Mouse (Mus musculus) CH12.LX (cell line): ENCODE measurements at regions not wholly inside any gene's neighbourhood (a gene's known extent, or its start where the extent isn't known, plus 50 kb on each side); places are given as distances from the start of the nearest gene placed in this dataset.

Experiments
- CTCF ChIP-seq, 2 experiments: IDR thresholded peaks in 1 of 2; conservative IDR thresholded peaks in 1 of 2; 2 replicates each; pipeline ENCODE4 v1.5.1; 2011 to 2012; ENCODE audit warnings: low read depth in 2 of 2, low read length in 2 of 2, improper control_type of control experiment in 1 of 2, inconsistent platforms in 1 of 2, mild to moderate bottlenecking in 1 of 2, moderate library complexity in 1 of 2
- USF1 ChIP-seq: IDR thresholded peaks from 2 replicates; pipeline ENCODE4 v1.6.1; 2014; ENCODE audit warnings: low read depth, mild to moderate bottlenecking, inconsistent platforms, low read length, improper control_type of control experiment

GRCm38 (mm10) chr6:66399091-66399755 lies 136.0 kb upstream of the Mad2l1 start:
- TF ChIP-seq CTCF (conservative IDR thresholded peaks at IDR 0.05 in 1 of 2, IDR thresholded peaks at IDR 0.05 in 1 of 2; ENCODE audit: low read depth in 2 of 2, low read length in 2 of 2) (no peak), USF1 (no peak)
